Comparison of ENCODE assay signal across 9 mouse cellular contexts in the genomic region with DNA sequence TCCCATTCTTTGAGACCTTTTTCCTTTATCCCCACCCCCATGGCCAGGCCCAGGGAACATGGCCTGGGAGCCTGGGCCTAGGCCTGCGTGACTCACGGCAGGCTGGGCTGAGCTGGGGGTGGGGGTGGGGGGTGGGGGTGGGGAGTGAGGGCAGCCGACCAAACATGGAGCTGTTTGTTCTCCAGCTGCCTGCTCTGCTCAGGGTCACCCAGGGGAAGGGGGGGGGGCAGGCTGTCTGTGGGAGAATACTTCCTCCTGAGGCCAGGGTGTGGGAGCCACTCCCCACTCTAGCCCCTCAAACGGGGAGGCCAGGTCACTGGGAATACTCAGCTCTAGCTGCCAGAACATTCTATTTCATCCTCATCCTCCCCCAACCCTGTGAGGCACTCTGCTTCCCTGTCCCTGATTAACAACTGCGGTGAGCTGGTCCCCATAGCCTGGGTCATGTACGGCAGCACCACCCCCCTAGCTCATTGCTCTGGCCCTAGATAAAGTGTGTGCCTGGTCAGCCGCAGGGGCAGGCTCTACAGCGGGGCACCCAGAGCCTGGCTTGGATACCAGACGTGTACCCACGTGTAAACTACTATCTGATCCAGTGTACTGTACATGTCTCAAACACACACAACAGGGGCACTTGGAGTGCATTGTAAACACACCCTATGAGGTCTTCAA. TPM values are rescaled to one million over a fixed set of nuclear protein-coding genes. Genes with fewer than 3 reads are reported as not detected.
A peak's percentile ranks its signal among the peaks of the same experiment; 100 is the strongest.
DNase-seq lines count a peak whose midpoint lies in the region; ATAC-seq and TF ChIP-seq lines count a peak whose summit lies in the region.
"Had no signal": no experiment of that assay in that cellular context is flagged by ENCODE, and none has a peak within 500 bp of the region (broad histone marks: within the 10 kb centered on the region; RNA-seq: fewer than 3 reads in every experiment).

No protein-coding gene starts in this region.

- no peaks in the 10 kb centered on the region for H3K36me3 ChIP-seq in kidney, postnatal 0 days (ENCODE audit: insufficient read depth, low read length)
- H3K36me3 ChIP-seq in forebrain, embryonic 11.5 days (ENCODE audit: control insufficient read depth, insufficient read depth, low read length): no peaks in the 10 kb centered on the region
- H3K36me3 ChIP-seq in intestine, embryonic 16.5 days (ENCODE audit: control insufficient read depth, insufficient read depth, low read length): no peaks in the 10 kb centered on the region
- H3K36me3 ChIP-seq in neural tube, embryonic 13.5 days: no peaks in the 10 kb centered on the region

- TF ChIP-seq CTCF in kidney, postnatal 0 days (IDR thresholded peaks at IDR 0.05; ENCODE audit: low read depth): no peak

- no peaks in the 10 kb centered on the region for H3K27me3 ChIP-seq in kidney, postnatal 0 days (ENCODE audit: insufficient read depth, low read length)
- H3K27me3 ChIP-seq in forebrain, embryonic 11.5 days (ENCODE audit: control insufficient read depth, insufficient read depth, low read length): peaks cover 57% of the 10 kb centered on the region
- H3K27me3 ChIP-seq in intestine, embryonic 16.5 days (replicated peaks; ENCODE audit: control insufficient read depth, insufficient read depth, low read length): no peaks in the 10 kb centered on the region
- H3K27me3 ChIP-seq in neural tube, embryonic 13.5 days: peaks cover 26% of the 10 kb centered on the region

- peak; percentile 49 for ATAC-seq in kidney, postnatal 0 days (replicated peaks; ENCODE audit: low FRiP score, low read depth)
- peak; percentile 61 for ATAC-seq in forebrain, embryonic 11.5 days (replicated peaks; ENCODE audit: low FRiP score)
- peak; percentile 79 for ATAC-seq in intestine, embryonic 16.5 days
- ATAC-seq in neural tube, embryonic 13.5 days (ENCODE audit: low read depth): peak; percentile 24; the same call in 1 of the 2 replicates

- 6% methylated on average over 9 of the region's 10 CpGs for WGBS in kidney, postnatal 0 days
- WGBS in forebrain, embryonic 11.5 days: 4% methylated on average over 8 of the region's 10 CpGs
- WGBS in intestine, embryonic 16.5 days: 6% methylated on average over 10 of the region's 10 CpGs
- 13% methylated on average over 10 of the region's 10 CpGs for WGBS in neural tube, embryonic 13.5 days

- no peak overlapping the region for H3K4me3 ChIP-seq in kidney, postnatal 0 days (replicated peaks; ENCODE audit: low read depth, low read length)
- no peak overlapping the region for H3K4me3 ChIP-seq in forebrain, embryonic 11.5 days (ENCODE audit: low read depth, low read length)
- no peak overlapping the region for H3K4me3 ChIP-seq in intestine, embryonic 16.5 days (ENCODE audit: low read length)
- H3K4me3 ChIP-seq in neural tube, embryonic 13.5 days: no peak overlapping the region
- H3K4me3 ChIP-seq: megakaryocyte, embryonic 14.5 days had no signal

- peaks cover 16% of the 10 kb centered on the region; the same call in 1 of the 2 replicates for H3K4me1 ChIP-seq in kidney, postnatal 0 days (replicated peaks; ENCODE audit: insufficient read depth, low read length)
- H3K4me1 ChIP-seq in forebrain, embryonic 11.5 days (replicated peaks; ENCODE audit: control insufficient read depth, insufficient read depth, low read length): peaks cover 35% of the 10 kb centered on the region
- peaks cover 31% of the 10 kb centered on the region for H3K4me1 ChIP-seq in intestine, embryonic 16.5 days (ENCODE audit: control insufficient read depth, insufficient read depth, low read length)
- H3K4me1 ChIP-seq in neural tube, embryonic 13.5 days (replicated peaks): peaks cover 68% of the 10 kb centered on the region
- H3K4me1 ChIP-seq: megakaryocyte, embryonic 14.5 days had no signal

- H3K9me3 ChIP-seq in kidney, postnatal 0 days (replicated peaks; ENCODE audit: low read length): no peaks in the 10 kb centered on the region
- no peaks in the 10 kb centered on the region for H3K9me3 ChIP-seq in forebrain, embryonic 11.5 days (ENCODE audit: control insufficient read depth, low read length)
- no peaks in the 10 kb centered on the region for H3K9me3 ChIP-seq in intestine, embryonic 16.5 days (ENCODE audit: control insufficient read depth, low read length)
- H3K9me3 ChIP-seq in neural tube, embryonic 13.5 days: no peaks in the 10 kb centered on the region
- H3K9me3 ChIP-seq: megakaryocyte, embryonic 14.5 days had no signal

- peak; percentile 39 for DNase-seq in kidney, postnatal 0 days (ENCODE audit: low spot score)
- no peak for DNase-seq in kidney, postnatal 25 days
- no peak for DNase-seq in forebrain, embryonic 11.5 days (ENCODE audit: low spot score)
- no peak for DNase-seq in urinary bladder, postnatal 25 days (ENCODE audit: low spot score)
- no peak for DNase-seq in layer of hippocampus, adult 9-10 months (ENCODE audit: low spot score)
- DNase-seq in spleen, postnatal 36 days (ENCODE audit: low spot score in 2 of 2): no peak

- H3K27ac ChIP-seq in kidney, postnatal 0 days: peak overlapping the region; percentile 68
- peak overlapping the region; percentile 50 for H3K27ac ChIP-seq in forebrain, embryonic 11.5 days (ENCODE audit: low read depth, low read length)
- H3K27ac ChIP-seq in intestine, embryonic 16.5 days (ENCODE audit: low read length): peak overlapping the region; percentile 63
- H3K27ac ChIP-seq in neural tube, embryonic 13.5 days (replicated peaks): peak overlapping the region; percentile 72

- H3K9ac ChIP-seq in kidney, postnatal 0 days (ENCODE audit: low read depth, low read length): no peak overlapping the region
- H3K9ac ChIP-seq in forebrain, embryonic 11.5 days (ENCODE audit: low read length): no peak overlapping the region; the same call in 1 of the 2 replicates
- H3K9ac ChIP-seq in intestine, embryonic 16.5 days (ENCODE audit: low read depth, low read length): peak overlapping the region; percentile 32; the same call in 1 of the 2 replicates
- H3K9ac ChIP-seq in neural tube, embryonic 13.5 days: peak overlapping the region; percentile 43

- H3K4me2 ChIP-seq in kidney, postnatal 0 days (ENCODE audit: low read length): no peak overlapping the region
- peak overlapping the region; percentile 8; the same call in 1 of the 2 replicates for H3K4me2 ChIP-seq in forebrain, embryonic 11.5 days (ENCODE audit: low read depth, low read length, severe bottlenecking)
- no peak overlapping the region for H3K4me2 ChIP-seq in intestine, embryonic 16.5 days (ENCODE audit: low read depth, low read length)
- 0 out of 2 replicates have a peak overlapping the region, but pooled peaks have one; percentile 4 for H3K4me2 ChIP-seq in neural tube, embryonic 13.5 days

RNA-seq across cellular contexts. Expression of a gene that starts 28.2 kb away (rescaled TPM):
- 1.2 and 1.7 TPM in 2 replicates for polyA plus RNA-seq in kidney, postnatal 0 days (2015; fragmentation: Nextera tagmentation; extraction: Ambion mirVana)
- 4.4 and 4.7 TPM in 2 replicates for polyA plus RNA-seq in forebrain, embryonic 11.5 days (2014; fragmentation: Nextera tagmentation; extraction: Ambion mirVana)
- polyA plus RNA-seq in intestine, embryonic 16.5 days (2015; fragmentation: Nextera tagmentation; extraction: Ambion mirVana): 2.2 and 3.0 TPM in 2 replicates
- polyA plus RNA-seq in neural tube, embryonic 13.5 days (2015; fragmentation: Nextera tagmentation; extraction: Ambion mirVana): 12.0 and 12.6 TPM in 2 replicates

RNA-seq across cellular contexts. Expression of a gene that starts 36.3 kb away (rescaled TPM):
- polyA plus RNA-seq in kidney, postnatal 0 days (2015; fragmentation: Nextera tagmentation; extraction: Ambion mirVana): 0.18 and 0.41 TPM in 2 replicates
- polyA plus RNA-seq in forebrain, embryonic 11.5 days (2014; fragmentation: Nextera tagmentation; extraction: Ambion mirVana): 0.45 TPM in 1 of 2 replicates, not detected in the other
- 26.3 and 28.6 TPM in 2 replicates for polyA plus RNA-seq in intestine, embryonic 16.5 days (2015; fragmentation: Nextera tagmentation; extraction: Ambion mirVana)
- polyA plus RNA-seq in neural tube, embryonic 13.5 days (2015; fragmentation: Nextera tagmentation; extraction: Ambion mirVana): 0.68 TPM in 1 of 2 replicates, not detected in the other

RNA-seq across cellular contexts. Expression of a gene that starts 39.3 kb away (rescaled TPM):
- 1.5 and 4.2 TPM in 2 replicates for polyA plus RNA-seq in kidney, postnatal 0 days (2015; fragmentation: Nextera tagmentation; extraction: Ambion mirVana)
- polyA plus RNA-seq in forebrain, embryonic 11.5 days (2014; fragmentation: Nextera tagmentation; extraction: Ambion mirVana): not detected in 2 replicates
- polyA plus RNA-seq in intestine, embryonic 16.5 days (2015; fragmentation: Nextera tagmentation; extraction: Ambion mirVana): 3.7 and 4.5 TPM in 2 replicates
- 0.45 TPM in 1 of 2 replicates, not detected in the other for polyA plus RNA-seq in neural tube, embryonic 13.5 days (2015; fragmentation: Nextera tagmentation; extraction: Ambion mirVana)

RNA-seq across cellular contexts. Expression of a gene that starts 49.1 kb away (rescaled TPM):
- 0.14 TPM in 1 of 2 replicates, not detected in the other for polyA plus RNA-seq in kidney, postnatal 0 days (2015; fragmentation: Nextera tagmentation; extraction: Ambion mirVana)
- 0.12 and 0.29 TPM in 2 replicates for polyA plus RNA-seq in forebrain, embryonic 11.5 days (2014; fragmentation: Nextera tagmentation; extraction: Ambion mirVana)
- not detected in 2 replicates for polyA plus RNA-seq in intestine, embryonic 16.5 days (2015; fragmentation: Nextera tagmentation; extraction: Ambion mirVana)
- polyA plus RNA-seq in neural tube, embryonic 13.5 days (2015; fragmentation: Nextera tagmentation; extraction: Ambion mirVana): 0.57 and 0.87 TPM in 2 replicates

RNA-seq across cellular contexts. Expression of a gene that starts 60.0 kb away (rescaled TPM):
- 0.19 and 0.55 TPM in 2 replicates for polyA plus RNA-seq in kidney, postnatal 0 days (2015; fragmentation: Nextera tagmentation; extraction: Ambion mirVana)
- polyA plus RNA-seq in forebrain, embryonic 11.5 days (2014; fragmentation: Nextera tagmentation; extraction: Ambion mirVana): not detected in 2 replicates
- 0.22 TPM in 1 of 2 replicates, not detected in the other for polyA plus RNA-seq in intestine, embryonic 16.5 days (2015; fragmentation: Nextera tagmentation; extraction: Ambion mirVana)
- not detected in 2 replicates for polyA plus RNA-seq in neural tube, embryonic 13.5 days (2015; fragmentation: Nextera tagmentation; extraction: Ambion mirVana)

Comparison
In these comparisons a context has a peak if more than half of its experiments do, and no peak if none do; other contexts are left out.
1. ATAC-seq: peak in every context shown above with its lines; median percentile 79 in intestine, embryonic 16.5 days; 61 in forebrain, embryonic 11.5 days; 49 in kidney, postnatal 0 days; 24 in neural tube, embryonic 13.5 days.
2. H3K4me2 ChIP-seq: peak in forebrain, embryonic 11.5 days (single experiment) and neural tube, embryonic 13.5 days (single experiment); none in kidney, postnatal 0 days (single experiment) and intestine, embryonic 16.5 days (single experiment).
3. H3K9ac ChIP-seq: peak in intestine, embryonic 16.5 days (single experiment) and neural tube, embryonic 13.5 days (single experiment); none in kidney, postnatal 0 days (single experiment) and forebrain, embryonic 11.5 days (single experiment).
4. RNA of a gene that starts 36.3 kb away (polyA plus RNA-seq): 26.3 to 28.6 TPM in intestine, embryonic 16.5 days; 0.68 TPM in neural tube, embryonic 13.5 days, 0.18 to 0.41 TPM in kidney, postnatal 0 days and 0.45 TPM in forebrain, embryonic 11.5 days; every median in the first group is over 10 times any median in the second.
5. Peak in every context shown above with its lines, with median percentiles within 50 percentile points of each other: H3K27ac ChIP-seq.